Comparison of ENCODE assay signal across 8 mouse cellular contexts in genomic region chr5:112433004-112433403, GRCm38 (mm10). TPM values are rescaled to one million over a fixed set of nuclear protein-coding genes. Genes with fewer than 3 reads are reported as not detected.
A peak's percentile ranks its signal among the peaks of the same experiment; 100 is the strongest.
DNase-seq lines count a peak whose midpoint lies in the region; ATAC-seq and TF ChIP-seq lines count a peak whose summit lies in the region.
"Had no signal": no experiment of that assay in that cellular context is flagged by ENCODE, and none has a peak within 500 bp of the region (broad histone marks: within the 10 kb centered on the region; RNA-seq: fewer than 3 reads in every experiment).

No protein-coding gene starts in this region.

- no peak overlapping the region for H3K4me3 ChIP-seq in G1E (ENCODE audit: low read depth, low read length)
- no peak overlapping the region for H3K4me3 ChIP-seq in embryonic facial prominence, embryonic 10.5 days
- no peak overlapping the region for H3K4me3 ChIP-seq in left cerebral cortex, adult 2 months
- no peak overlapping the region for H3K4me3 ChIP-seq in midbrain, embryonic 14.5 days (replicated peaks; ENCODE audit: low read depth, low read length)
- no peak overlapping the region for H3K4me3 ChIP-seq in small intestine, adult 2 months (ENCODE audit: low read depth, low read length)

- H3K27me3 ChIP-seq in G1E (ENCODE audit: insufficient read depth, low read length): peaks cover 3% of the 10 kb centered on the region; the same call in 1 of the 2 replicates
- peaks cover 55% of the 10 kb centered on the region for H3K27me3 ChIP-seq in embryonic facial prominence, embryonic 10.5 days (replicated peaks; ENCODE audit: low read depth, poor library complexity, severe bottlenecking)
- H3K27me3 ChIP-seq in midbrain, embryonic 14.5 days (ENCODE audit: control insufficient read depth, insufficient read depth, low read length): peaks cover 5% of the 10 kb centered on the region; the same call in 1 of the 2 replicates
- 0 out of 2 replicates have a peak, but pooled peaks cover 2% of the 10 kb centered on the region for H3K27me3 ChIP-seq in small intestine, adult 2 months (ENCODE audit: control insufficient read depth, insufficient read depth, low read length)

- H3K9me3 ChIP-seq in G1E (replicated peaks): no peaks in the 10 kb centered on the region
- H3K9me3 ChIP-seq in embryonic facial prominence, embryonic 10.5 days: no peaks in the 10 kb centered on the region
- H3K9me3 ChIP-seq in midbrain, embryonic 14.5 days (ENCODE audit: control insufficient read depth, low read length): no peaks in the 10 kb centered on the region

- no peak overlapping the region for H3K27ac ChIP-seq in embryonic facial prominence, embryonic 10.5 days (replicated peaks)
- H3K27ac ChIP-seq in left cerebral cortex, adult 2 months: no peak overlapping the region
- peak overlapping the region; percentile 42; the same call in 1 of the 2 replicates for H3K27ac ChIP-seq in midbrain, embryonic 14.5 days (replicated peaks; ENCODE audit: low read depth, low read length)
- no peak overlapping the region for H3K27ac ChIP-seq in small intestine, adult 2 months (ENCODE audit: insufficient read depth, low read depth, low read length)

- peak overlapping the region; percentile 14; the same call in 1 of the 2 replicates for H3K4me2 ChIP-seq in midbrain, embryonic 14.5 days (ENCODE audit: low read length)

- H3K36me3 ChIP-seq in G1E (replicated peaks): no peaks in the 10 kb centered on the region
- H3K36me3 ChIP-seq in embryonic facial prominence, embryonic 10.5 days (replicated peaks): no peaks in the 10 kb centered on the region
- 0 out of 2 replicates have a peak, but pooled peaks cover 8% of the 10 kb centered on the region for H3K36me3 ChIP-seq in midbrain, embryonic 14.5 days (ENCODE audit: control insufficient read depth, insufficient read depth, low read length)
- H3K36me3 ChIP-seq in small intestine, adult 2 months (ENCODE audit: control insufficient read depth, insufficient read depth, low read length): no peaks in the 10 kb centered on the region

- intact Hi-C loops in heart, postnatal 36 days (cut with DNase I): loop anchor here (1.0 kb wide), 2 partner anchors 431 to 621 kb away; no protein-coding TSS in a partner anchor
- intact Hi-C loops in left cerebral cortex, adult 2 months (cut with DNase I): loop anchor here (2.0 to 10.0 kb wide), 3 partner anchors 432 to 652 kb away; partner anchors contain the start of gene Crybb3

- ATAC-seq in G1E (ENCODE audit: extremely low read depth, insufficient number of reproducible peaks, low FRiP score, poor library complexity, severe bottlenecking): no peak
- ATAC-seq in midbrain, embryonic 14.5 days (ENCODE audit: low FRiP score, low TSS enrichment): peak; percentile 14; the same call in 1 of the 2 replicates

- peak overlapping the region; percentile 32 for H3K9ac ChIP-seq in midbrain, embryonic 14.5 days (replicated peaks; ENCODE audit: low read length)

- TF ChIP-seq POLR2A in small intestine, adult 2 months (IDR thresholded peaks at IDR 0.05; ENCODE audit: low read depth, low read length): no peak

- H3K4me1 ChIP-seq in G1E (ENCODE audit: insufficient read depth, low read depth, low read length): no peaks in the 10 kb centered on the region; the same call in 1 of the 2 replicates
- peaks cover 37% of the 10 kb centered on the region for H3K4me1 ChIP-seq in embryonic facial prominence, embryonic 10.5 days
- H3K4me1 ChIP-seq in midbrain, embryonic 14.5 days (ENCODE audit: control insufficient read depth, insufficient read depth, low read length): peaks cover 4% of the 10 kb centered on the region
- peaks cover 4% of the 10 kb centered on the region; the same call in 1 of the 2 replicates for H3K4me1 ChIP-seq in small intestine, adult 2 months (ENCODE audit: control insufficient read depth, insufficient read depth, insufficient read length, low read length)

- peak; percentile 60 for DNase-seq in G1E (ENCODE audit: low spot score)
- DNase-seq in adrenal gland, postnatal 25 days: peak; percentile 75
- peak; percentile 82 for DNase-seq in embryonic facial prominence, embryonic 10.5 days (ENCODE audit: low spot score)
- DNase-seq in heart, postnatal 36 days: peak; percentile 70 to 80
- peak; percentile 76 to 84 for DNase-seq in left cerebral cortex, adult 2 months (ENCODE audit: extremely low spot score in 1 of 2, low spot score in 2 of 2)
- DNase-seq in midbrain, embryonic 14.5 days: peak; percentile 89

- peak; percentile 82 for TF ChIP-seq CTCF in G1E (IDR thresholded peaks at IDR 0.05; ENCODE audit: low read depth, low read length)
- TF ChIP-seq CTCF in left cerebral cortex, adult 2 months (IDR thresholded peaks at IDR 0.05): peak; percentile 96
- peak; percentile 86; the same call in 1 of the 2 replicates for TF ChIP-seq CTCF in small intestine, adult 2 months (IDR thresholded peaks at IDR 0.05; ENCODE audit: extremely low read depth, insufficient read length, insufficient replicate concordance, low read depth, low read length)

- WGBS in embryonic facial prominence, embryonic 10.5 days: 3% methylated on average over 8 of the region's 8 CpGs
- WGBS in midbrain, embryonic 14.5 days: 1% methylated on average over 8 of the region's 8 CpGs
- WGBS in small intestine, adult 2 months: 3% methylated on average over 8 of the region's 8 CpGs

RNA-seq across cellular contexts. Expression of gene Gm6588, which starts 16.2 kb away (rescaled TPM):
- total RNA-seq in G1E (2014; fragmentation: Nextera tagmentation): not detected in 2 replicates
- 0.16 TPM in 1 of 2 replicates, not detected in the other for total RNA-seq in G1E (2017)
- polyA plus RNA-seq in G1E (2012): not detected in 2 replicates
- not detected in 2 replicates for total RNA-seq in adrenal gland, postnatal 25 days (2021)
- not detected in 2 replicates for polyA plus RNA-seq in embryonic facial prominence, embryonic 10.5 days (2016; fragmentation: Nextera tagmentation; extraction: Ambion mirVana)
- not detected for total RNA-seq in heart, postnatal 36 days (2021)
- total RNA-seq in left cerebral cortex, adult 2 months (2021): not detected
- 0.26 and 0.61 TPM in 2 replicates for polyA plus RNA-seq in midbrain, embryonic 14.5 days (2014; fragmentation: Nextera tagmentation; extraction: Ambion mirVana)
- polyA plus RNA-seq in small intestine, adult 2 months (2012; rRNA removed): not detected in 2 replicates
- polyA plus RNA-seq: liver, embryonic 16.5 days had no signal

RNA-seq across cellular contexts. Expression of gene Asphd2, which starts 38.3 kb away (rescaled TPM):
- total RNA-seq in G1E (2014; fragmentation: Nextera tagmentation): not detected in 2 replicates
- total RNA-seq in G1E (2017): 0.12 and 0.16 TPM in 2 replicates
- not detected in 2 replicates for polyA plus RNA-seq in G1E (2012)
- 1.4 and 2.5 TPM in 2 replicates for total RNA-seq in adrenal gland, postnatal 25 days (2021)
- 23.7 and 27.3 TPM in 2 replicates for polyA plus RNA-seq in embryonic facial prominence, embryonic 10.5 days (2016; fragmentation: Nextera tagmentation; extraction: Ambion mirVana)
- total RNA-seq in heart, postnatal 36 days (2021): under 1 TPM; 0.49 to 0.92 TPM
- total RNA-seq in left cerebral cortex, adult 2 months (2021): 100 to 1,000 TPM; 180 to 183 TPM
- polyA plus RNA-seq in midbrain, embryonic 14.5 days (2014; fragmentation: Nextera tagmentation; extraction: Ambion mirVana): 91.5 and 103 TPM in 2 replicates
- 1.7 and 3.8 TPM in 2 replicates for polyA plus RNA-seq in small intestine, adult 2 months (2012; rRNA removed)
- polyA plus RNA-seq: liver, embryonic 16.5 days had no signal

Comparison
In these comparisons a context has a peak if more than half of its experiments do, and no peak if none do; other contexts are left out.
1. RNA of gene Asphd2, which starts 38.3 kb away (total RNA-seq): 180 to 183 TPM in left cerebral cortex, adult 2 months; 1.4 to 2.5 TPM in adrenal gland, postnatal 25 days, 0.49 to 0.92 TPM in heart, postnatal 36 days and 0.12 to 0.16 TPM in G1E; every median in the first group is over 10 times any median in the second.
2. Peak in every context shown above with its lines, with median percentiles within 50 percentile points of each other: DNase-seq and CTCF ChIP-seq.